Mouse (Mus musculus): ENCODE measurements around the gene Slc39a13. TPM values are rescaled to one million over a fixed set of nuclear protein-coding genes. Genes with fewer than 3 reads are reported as not detected.
A peak's percentile ranks its signal among the peaks of the same experiment; 100 is the strongest.
"Not testable (repeated sequence)": the region's sequence is repeated elsewhere in the genome, so short reads cannot be mapped to it uniquely, and the experiment has no call there.

Slc39a13 gene
- polyA plus RNA-seq, 1 experiment from 2014 or later: 10.9 TPM

- ATAC-seq (ENCODE audit: insufficient read depth): no peak
- WGBS (ENCODE audit: insufficient replicate concordance): 40% methylated on average over 3 of the region's 3 CpGs
- Histone ChIP-seq H3K9ac (no peak overlapping the region), H3K27ac (replicated peaks) (0 out of 2 replicates have a peak overlapping the region, but pooled peaks have one; percentile 38), H3K4me1 (replicated peaks) (peaks cover 28% of the 10 kb centered on the region), H3K27me3 (no peaks in the 10 kb centered on the region), H3K4me2 (no peak overlapping the region), H3K4me3 (replicated peaks) (no peak overlapping the region), H3K36me3 (replicated peaks) (peaks cover 21% of the 10 kb centered on the region), H3K9me3 (replicated peaks) (no peaks in the 10 kb centered on the region)
Measured at GRCm38 (mm10) chr2:91051917-91052316, 18.3 kb downstream of the Slc39a13 start.

GRCm38 (mm10) chr2:91047359-91047758, 22.9 kb downstream of the Slc39a13 start:
- no peak overlapping the region for H3K4me3 ChIP-seq (replicated peaks)
- WGBS (ENCODE audit: insufficient replicate concordance): 65% methylated on average over 9 of the region's 9 CpGs
- H3K4me1 ChIP-seq (replicated peaks): peaks cover 22% of the 10 kb centered on the region

GRCm38 (mm10) chr2:91045805-91046204, 24.4 kb downstream of the Slc39a13 start:
- H3K27me3 ChIP-seq; H3K36me3 ChIP-seq (replicated peaks); H3K4me2 ChIP-seq; H3K27ac ChIP-seq (replicated peaks); H3K9me3 ChIP-seq (replicated peaks); H3K4me3 ChIP-seq (replicated peaks); H3K9ac ChIP-seq: not testable (repeated sequence)
- WGBS (ENCODE audit: insufficient replicate concordance): 65% methylated on average over 1 of the region's 1 CpGs
- peak; percentile 69 for ATAC-seq (ENCODE audit: insufficient read depth)
- peaks cover 16% of the 10 kb centered on the region for H3K4me1 ChIP-seq (replicated peaks)

More at GRCm38 (mm10) chr2:91047359-91047758, 22.9 kb downstream of the Slc39a13 start:
- ATAC-seq (ENCODE audit: insufficient read depth): no peak
- Histone ChIP-seq H3K27me3 (no peaks in the 10 kb centered on the region), H3K9me3 (replicated peaks) (no peaks in the 10 kb centered on the region), H3K9ac (no peak overlapping the region), H3K36me3 (replicated peaks) (no peaks in the 10 kb centered on the region), H3K4me2 (no peak overlapping the region), H3K27ac (replicated peaks) (no peak overlapping the region)

- Histone ChIP-seq H3K9me3 (replicated peaks) (no peaks in the 10 kb centered on the region), H3K36me3 (replicated peaks) (no peaks in the 10 kb centered on the region), H3K4me3 (replicated peaks) (no peak overlapping the region), H3K4me1 (replicated peaks) (peaks cover 16% of the 10 kb centered on the region), H3K4me2 (no peak overlapping the region), H3K9ac (no peak overlapping the region), H3K27ac (replicated peaks) (no peak overlapping the region), H3K27me3 (no peaks in the 10 kb centered on the region)
- no peak for ATAC-seq (ENCODE audit: insufficient read depth)
- 79% methylated on average over 13 of the region's 13 CpGs for WGBS (ENCODE audit: insufficient replicate concordance)
Measured at GRCm38 (mm10) chr2:91044727-91045126, 25.5 kb downstream of the Slc39a13 start.

GRCm38 (mm10) chr2:91042651-91043398, 27.4 kb downstream of the Slc39a13 start:
- WGBS (ENCODE audit: insufficient replicate concordance): 41% methylated on average over 21 of the region's 21 CpGs
- peak; percentile 22; the same call in 1 of the 2 replicates for ATAC-seq (ENCODE audit: insufficient read depth)
- 0 out of 2 replicates have a peak overlapping the region, but pooled peaks have one; percentile 2 for H3K4me3 ChIP-seq (replicated peaks)
- no peaks in the 10 kb centered on the region for H3K36me3 ChIP-seq (replicated peaks)
- H3K9ac ChIP-seq: no peak overlapping the region
- no peaks in the 10 kb centered on the region for H3K9me3 ChIP-seq (replicated peaks)
- no peaks in the 10 kb centered on the region for H3K27me3 ChIP-seq
- H3K27ac ChIP-seq (replicated peaks): no peak overlapping the region
- peaks cover 16% of the 10 kb centered on the region for H3K4me1 ChIP-seq (replicated peaks)
- H3K4me2 ChIP-seq: peak overlapping the region; percentile 34; the same call in 1 of the 2 replicates

GRCm38 (mm10) chr2:91041786-91042185, 28.4 kb downstream of the Slc39a13 start:
- Histone ChIP-seq H3K9ac (no peak overlapping the region), H3K36me3 (replicated peaks) (no peaks in the 10 kb centered on the region), H3K4me1 (replicated peaks) (peaks cover 16% of the 10 kb centered on the region), H3K27me3 (no peaks in the 10 kb centered on the region), H3K4me2 (no peak overlapping the region), H3K4me3 (replicated peaks) (no peak overlapping the region), H3K9me3 (replicated peaks) (no peaks in the 10 kb centered on the region), H3K27ac (replicated peaks) (no peak overlapping the region)
- WGBS (ENCODE audit: insufficient replicate concordance): 70% methylated on average over 8 of the region's 8 CpGs
- ATAC-seq (ENCODE audit: insufficient read depth): no peak

GRCm38 (mm10) chr2:91035385-91035784, 34.8 kb downstream of the Slc39a13 start, which contains the start of gene Rapsn:
Gene Rapsn (plus strand): TSS chr2:91035620.
- no peaks in the 10 kb centered on the region for H3K36me3 ChIP-seq (replicated peaks)
- WGBS (ENCODE audit: insufficient replicate concordance): 70% methylated on average over 9 of the region's 9 CpGs
- H3K4me1 ChIP-seq (replicated peaks): 0 out of 2 replicates have a peak, but pooled peaks cover 9% of the 10 kb centered on the region
- no peak within 1 kb of the TSS for H3K4me3 ChIP-seq (replicated peaks)
- H3K9me3 ChIP-seq (replicated peaks): no peaks in the 10 kb centered on the region
- H3K9ac ChIP-seq: no peak within 1 kb of the TSS
- H3K27ac ChIP-seq (replicated peaks): no peak within 1 kb of the TSS
- no peak for ATAC-seq (ENCODE audit: insufficient read depth)
- H3K27me3 ChIP-seq: no peaks in the 10 kb centered on the region
- no peak within 1 kb of the TSS for H3K4me2 ChIP-seq

GRCm38 (mm10) chr2:91033000-91033399, 37.2 kb downstream of the Slc39a13 start:
- Histone ChIP-seq H3K9me3 (replicated peaks) (no peaks in the 10 kb centered on the region), H3K36me3 (replicated peaks) (no peaks in the 10 kb centered on the region), H3K9ac (no peak overlapping the region), H3K4me1 (replicated peaks) (peaks cover 20% of the 10 kb centered on the region), H3K27ac (replicated peaks) (no peak overlapping the region), H3K4me2 (no peak overlapping the region), H3K4me3 (replicated peaks) (no peak overlapping the region), H3K27me3 (no peaks in the 10 kb centered on the region)
- WGBS (ENCODE audit: insufficient replicate concordance): 13% methylated on average over 3 of the region's 3 CpGs
- no peak for ATAC-seq (ENCODE audit: insufficient read depth)

GRCm38 (mm10) chr2:91031216-91031615, 39.0 kb downstream of the Slc39a13 start:
- WGBS (ENCODE audit: insufficient replicate concordance): 74% methylated on average over 4 of the region's 4 CpGs
- Histone ChIP-seq H3K4me3 (replicated peaks) (no peak overlapping the region), H3K4me2 (no peak overlapping the region), H3K9ac (no peak overlapping the region), H3K27ac (replicated peaks) (no peak overlapping the region), H3K36me3 (replicated peaks) (no peaks in the 10 kb centered on the region), H3K27me3 (no peaks in the 10 kb centered on the region), H3K4me1 (replicated peaks) (peaks cover 38% of the 10 kb centered on the region), H3K9me3 (replicated peaks) (no peaks in the 10 kb centered on the region)
- ATAC-seq (ENCODE audit: insufficient read depth): no peak

GRCm38 (mm10) chr2:91027391-91028214, 42.6 kb downstream of the Slc39a13 start:
- H3K4me3 ChIP-seq (replicated peaks): peak overlapping the region; percentile 55
- ATAC-seq (ENCODE audit: insufficient read depth): peak; percentile 74
- no peaks in the 10 kb centered on the region for H3K9me3 ChIP-seq (replicated peaks)
- WGBS (ENCODE audit: insufficient replicate concordance): 35% methylated on average over 9 of the region's 9 CpGs
- peak overlapping the region; percentile 87 for H3K27ac ChIP-seq (replicated peaks)
- peak overlapping the region; percentile 71 for H3K4me2 ChIP-seq
- H3K9ac ChIP-seq: peak overlapping the region; percentile 56
- peaks cover 65% of the 10 kb centered on the region for H3K4me1 ChIP-seq (replicated peaks)
- H3K27me3 ChIP-seq: no peaks in the 10 kb centered on the region
- peaks cover 15% of the 10 kb centered on the region for H3K36me3 ChIP-seq (replicated peaks)

- Histone ChIP-seq H3K27me3 (no peaks in the 10 kb centered on the region), H3K9me3 (replicated peaks) (no peaks in the 10 kb centered on the region), H3K4me3 (replicated peaks) (peak overlapping the region; percentile 55), H3K9ac (peak overlapping the region; percentile 56), H3K27ac (replicated peaks) (peak overlapping the region; percentile 87), H3K4me2 (peak overlapping the region; percentile 71), H3K36me3 (replicated peaks) (peaks cover 18% of the 10 kb centered on the region), H3K4me1 (replicated peaks) (peaks cover 65% of the 10 kb centered on the region)
- ATAC-seq (ENCODE audit: insufficient read depth): peak; percentile 80
- 34% methylated on average over 1 of the region's 1 CpGs for WGBS (ENCODE audit: insufficient replicate concordance)
Measured at GRCm38 (mm10) chr2:91026491-91026890, 43.7 kb downstream of the Slc39a13 start.

All from liver, embryonic 15.5 days (tissue).